Mouse (Mus musculus) retina, postnatal 7 days (tissue): Measurements from ENCODE around the gene Olfr1062.
A peak's percentile ranks its signal among the peaks of the same experiment; 100 is the strongest.
"Not testable (repeated sequence)": the region's sequence is repeated elsewhere in the genome, so short reads cannot be mapped to it uniquely, and the experiment has no call there.

Experiments used
- DNase-seq: peaks from one replicate; pipeline ENCODE4 v3.0.0-alpha.2; 2012; ENCODE audit warnings: low read depth, low spot score

Gene Olfr1062

GRCm38 (mm10) chr2:86426649-86427048 is at the start of gene Olfr1062:
Gene Olfr1062 (minus strand): TSS chr2:86426749.
- not testable (repeated sequence) for DNase-seq

DNA sequence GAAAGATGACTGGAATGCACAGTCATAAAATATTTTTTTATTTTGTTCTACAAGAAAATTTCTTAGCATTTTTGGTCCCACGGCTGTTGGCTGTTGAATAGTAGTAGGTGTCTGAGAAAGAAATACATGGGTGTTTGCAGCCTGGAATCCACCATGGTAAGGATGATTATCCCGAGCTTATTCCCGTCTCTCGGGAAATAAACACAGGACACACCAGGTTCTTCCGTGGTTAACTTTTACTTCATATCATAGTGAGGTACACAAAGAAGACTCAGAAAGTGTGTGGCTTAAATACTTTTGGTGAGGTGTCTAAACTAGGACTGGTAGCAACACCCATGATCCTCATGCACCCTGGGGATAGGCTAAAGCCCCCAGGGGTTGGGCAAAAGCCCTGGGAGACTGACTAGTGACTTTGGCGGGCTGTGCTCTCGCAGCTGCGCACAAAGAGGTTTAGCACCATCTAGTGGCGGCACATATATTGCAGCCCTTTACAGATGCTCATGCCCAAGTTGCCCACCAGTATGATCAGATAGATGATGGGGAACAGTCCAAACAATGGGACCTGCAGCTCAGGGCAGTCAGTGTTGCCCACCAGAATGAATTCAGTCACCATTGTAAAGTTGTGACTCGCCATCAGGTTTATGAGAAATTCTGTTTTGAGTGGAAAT is 38.0 kb upstream of the Olfr1062 start:
- DNase-seq, result peak; percentile 2

DNA sequence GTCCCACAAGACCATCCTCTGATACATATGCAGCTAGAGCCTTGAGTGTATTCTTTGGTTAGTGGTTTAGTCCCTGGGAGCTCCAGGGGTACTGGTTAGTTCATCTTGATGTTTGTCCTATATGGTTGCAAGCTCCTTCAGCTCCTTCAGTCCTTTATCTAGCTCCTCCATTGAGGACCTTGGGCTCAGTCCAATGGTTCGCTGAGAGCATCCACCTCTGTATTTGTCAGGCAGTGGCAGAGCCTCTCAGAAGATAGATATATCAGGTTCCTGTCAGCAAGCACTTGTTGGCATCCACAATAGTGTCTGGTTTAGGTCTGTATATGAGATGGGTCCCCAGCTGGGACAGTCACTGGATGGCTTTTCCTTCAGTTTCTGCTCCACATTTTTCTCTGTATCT is 33.9 kb upstream of the Olfr1062 start:
- no peak for DNase-seq

DNA sequence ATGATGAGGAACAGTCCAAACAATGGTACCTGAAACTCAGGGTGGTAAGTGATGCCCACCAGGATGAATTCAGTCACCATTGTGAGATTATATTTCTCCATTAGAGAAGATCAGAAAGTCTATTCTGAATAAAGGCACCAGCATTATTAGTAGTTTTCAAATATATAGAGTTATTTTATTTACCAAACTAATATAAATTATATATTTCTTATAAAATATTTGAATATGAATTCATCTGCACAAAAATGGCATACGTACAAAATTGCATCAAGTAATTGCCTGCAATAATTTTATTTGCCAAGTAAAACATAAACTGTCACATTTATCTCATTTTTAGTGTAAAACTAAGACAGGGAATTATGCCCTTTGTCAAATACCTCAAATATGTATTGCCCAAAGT is 29.6 kb upstream of the Olfr1062 start, which contains the start of gene Olfr1066:
TSS of gene Olfr1066 (minus strand) at position 101 of the 400 bp plus-strand sequence.
- no peak for DNase-seq

DNA sequence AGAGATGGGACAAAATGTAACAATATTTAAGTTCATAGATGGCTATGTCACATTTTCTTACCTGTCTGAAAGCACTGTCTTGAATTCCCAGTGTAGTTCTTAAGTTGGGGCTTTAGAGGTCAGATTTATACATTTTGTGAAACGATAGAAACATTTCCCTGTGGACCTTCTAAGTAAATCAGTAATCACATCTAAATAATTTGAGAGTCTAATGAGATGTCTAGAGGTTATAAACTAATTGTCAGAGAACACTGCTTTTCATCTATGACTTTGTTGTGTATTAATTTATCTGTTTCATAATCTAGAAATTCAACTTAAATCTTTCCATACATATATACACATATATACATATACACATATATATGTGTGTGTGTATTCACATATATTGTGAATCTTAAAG is 23.9 kb upstream of the Olfr1062 start, which contains the start of gene Olfr1065:
TSS of gene Olfr1065 (minus strand) at position 101 of the 400 bp plus-strand sequence.
- DNase-seq, result not testable (repeated sequence)

- not testable (repeated sequence) for DNase-seq
These were observed 15.6 kb upstream of the Olfr1062 start for GRCm38 (mm10) chr2:86442101-86442500.

DNA sequence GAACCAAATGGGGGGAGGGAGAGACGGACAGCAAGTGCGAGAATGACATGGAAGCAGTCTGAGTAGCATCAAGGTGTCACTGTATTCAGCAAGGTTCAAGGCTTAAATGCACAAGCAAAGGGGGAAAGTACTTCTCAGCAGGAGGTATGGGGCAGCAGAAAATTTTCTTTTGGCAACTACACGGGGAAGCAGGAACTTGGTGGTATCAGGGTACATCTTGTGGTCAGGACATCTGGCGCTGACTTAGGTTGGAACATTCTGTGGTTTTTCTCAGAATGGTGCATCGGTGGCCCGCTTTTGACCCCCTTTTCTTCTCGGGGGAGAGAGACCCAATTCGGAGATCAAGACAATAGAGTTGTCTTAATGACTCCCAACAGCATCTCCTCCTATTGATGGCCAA is 2.0 kb upstream of the Olfr1062 start:
- not testable (repeated sequence) for DNase-seq

GRCm38 (mm10) chr2:86413950-86414349 is 12.6 kb downstream of the Olfr1062 start, which contains the start of gene Olfr1061:
Gene Olfr1061 (minus strand): TSS chr2:86414050.
- no peak for DNase-seq

GRCm38 (mm10) chr2:86395114-86395513 is 31.4 kb downstream of the Olfr1062 start:
- no peak for DNase-seq

- not testable (repeated sequence) for DNase-seq
These were observed 38.1 kb downstream of the Olfr1062 start, which contains the start of gene Olfr1058 for GRCm38 (mm10) chr2:86388461-86388860. Gene Olfr1058 (minus strand): TSS chr2:86388561.

DNA sequence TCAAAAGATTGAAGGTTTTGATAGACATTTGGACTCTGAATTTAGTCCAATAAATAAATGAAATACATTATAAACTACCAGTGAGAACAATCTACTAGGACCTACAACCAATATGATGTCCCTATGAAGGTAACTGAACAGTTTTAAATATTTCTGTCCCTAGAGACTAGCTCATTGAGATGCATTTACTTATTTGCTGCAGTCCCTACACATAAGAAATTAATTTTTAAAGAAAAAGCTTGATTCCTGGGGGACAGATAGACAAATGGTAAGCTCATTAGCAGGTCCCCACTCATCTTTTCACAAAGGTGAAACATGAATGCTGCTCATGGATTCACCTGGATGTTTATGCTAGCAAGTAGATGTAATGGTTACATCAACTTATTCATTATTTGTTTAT is 48.3 kb downstream of the Olfr1062 start, which contains the start of gene Olfr1057:
TSS of gene Olfr1057 (minus strand) at position 101 of the 400 bp plus-strand sequence.
- DNase-seq, result no peak
